Mouse (Mus musculus): ENCODE data around the gene Ptpn13. TPM values are rescaled to one million over a fixed set of nuclear protein-coding genes. Genes with fewer than 3 reads are reported as not detected.

The Ptpn13 gene
- polyA plus RNA-seq, 1 experiment from 2014 or later = 3.9 TPM

GRCm38 (mm10) chr5:103513162-103513561 is 88.2 kb downstream of the Ptpn13 start:
- no peaks in the 10 kb centered on the region; the same call in 1 of the 2 replicates for H3K9me3 ChIP-seq (replicated peaks; ENCODE audit: control insufficient read depth, low read length, poor library complexity, severe bottlenecking)
- no peak overlapping the region for H3K9ac ChIP-seq (ENCODE audit: low read depth, low read length)
- H3K4me2 ChIP-seq (ENCODE audit: low read length) = no peak overlapping the region
- H3K4me3 ChIP-seq (ENCODE audit: low read depth, low read length) = no peak overlapping the region
- H3K27me3 ChIP-seq (ENCODE audit: control insufficient read depth, insufficient read depth, low read depth, low read length) = no peaks in the 10 kb centered on the region
- no peaks in the 10 kb centered on the region for H3K36me3 ChIP-seq (ENCODE audit: control insufficient read depth, insufficient read depth, low read length)
- no peak overlapping the region for H3K27ac ChIP-seq (ENCODE audit: low read length)
- 74% methylated on average over 9 of the region's 9 CpGs for WGBS
- no peaks in the 10 kb centered on the region for H3K4me1 ChIP-seq (ENCODE audit: control insufficient read depth, insufficient read depth, low read length)
- no peak for ATAC-seq

DNA sequence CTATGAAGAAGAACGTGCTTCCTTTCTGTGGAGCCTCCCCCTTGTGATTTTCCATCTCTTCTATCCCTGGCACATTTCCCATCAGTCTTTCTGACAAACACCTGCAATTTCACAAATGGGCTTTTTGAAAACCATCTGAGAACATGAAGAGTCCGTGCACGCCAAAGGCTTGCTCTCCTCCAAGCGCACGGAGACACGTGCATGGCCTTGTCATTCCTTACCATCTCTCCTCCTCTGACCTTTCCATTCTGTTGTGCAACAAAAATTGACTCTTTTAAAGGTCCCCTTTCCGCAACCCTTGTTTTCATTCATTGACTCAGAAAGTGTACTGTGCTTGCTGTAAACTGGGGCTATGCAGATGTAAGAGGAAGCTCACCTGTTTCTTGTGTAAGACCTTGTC is 89.4 kb downstream of the Ptpn13 start:
- Histone ChIP-seq H3K4me3 (ENCODE audit: low read depth, low read length) (no peak overlapping the region), H3K9ac (ENCODE audit: low read depth, low read length) (no peak overlapping the region), H3K9me3 (replicated peaks; ENCODE audit: control insufficient read depth, low read length, poor library complexity, severe bottlenecking) (no peaks in the 10 kb centered on the region; the same call in 1 of the 2 replicates), H3K4me1 (ENCODE audit: control insufficient read depth, insufficient read depth, low read length) (no peaks in the 10 kb centered on the region), H3K27me3 (ENCODE audit: control insufficient read depth, insufficient read depth, low read depth, low read length) (no peaks in the 10 kb centered on the region), H3K4me2 (ENCODE audit: low read length) (no peak overlapping the region), H3K36me3 (ENCODE audit: control insufficient read depth, insufficient read depth, low read length) (no peaks in the 10 kb centered on the region), H3K27ac (ENCODE audit: low read length) (no peak overlapping the region)
- no peak for ATAC-seq
- 95% methylated on average over 7 of the region's 7 CpGs for WGBS

DNA sequence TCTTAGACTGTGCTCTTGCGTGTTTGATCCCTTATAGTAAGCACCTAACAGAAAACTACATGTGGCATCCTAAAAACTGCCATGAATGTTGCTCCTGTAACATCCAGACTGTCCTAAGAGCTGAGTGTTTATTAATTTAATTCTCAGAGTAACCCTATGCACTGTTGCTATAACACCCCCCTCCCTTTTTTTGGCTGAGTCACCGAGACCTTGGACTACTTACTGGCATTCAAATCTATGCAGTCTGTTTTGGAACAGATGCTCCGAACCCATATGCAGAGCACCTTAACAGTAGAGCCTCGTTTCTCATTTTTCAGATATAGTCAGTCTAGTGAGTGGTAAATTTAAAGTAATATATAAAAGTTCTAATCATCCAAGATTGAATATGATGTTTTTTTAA is 90.9 kb downstream of the Ptpn13 start:
- no peak overlapping the region for H3K27ac ChIP-seq (ENCODE audit: low read length)
- WGBS = 93% methylated on average over 4 of the region's 4 CpGs
- no peak overlapping the region for H3K4me3 ChIP-seq (ENCODE audit: low read depth, low read length)
- no peaks in the 10 kb centered on the region for H3K27me3 ChIP-seq (ENCODE audit: control insufficient read depth, insufficient read depth, low read depth, low read length)
- no peaks in the 10 kb centered on the region for H3K9me3 ChIP-seq (replicated peaks; ENCODE audit: control insufficient read depth, low read length, poor library complexity, severe bottlenecking)
- H3K4me1 ChIP-seq (ENCODE audit: control insufficient read depth, insufficient read depth, low read length) = no peaks in the 10 kb centered on the region
- no peaks in the 10 kb centered on the region for H3K36me3 ChIP-seq (ENCODE audit: control insufficient read depth, insufficient read depth, low read length)
- no peak overlapping the region for H3K9ac ChIP-seq (ENCODE audit: low read depth, low read length)
- no peak overlapping the region for H3K4me2 ChIP-seq (ENCODE audit: low read length)
- no peak for ATAC-seq

GRCm38 (mm10) chr5:103516555-103516954 is 91.6 kb downstream of the Ptpn13 start:
- Histone ChIP-seq H3K27me3 (ENCODE audit: control insufficient read depth, insufficient read depth, low read depth, low read length) (no peaks in the 10 kb centered on the region), H3K9ac (ENCODE audit: low read depth, low read length) (no peak overlapping the region), H3K4me3 (ENCODE audit: low read depth, low read length) (no peak overlapping the region), H3K4me2 (ENCODE audit: low read length) (no peak overlapping the region), H3K9me3 (replicated peaks; ENCODE audit: control insufficient read depth, low read length, poor library complexity, severe bottlenecking) (no peaks in the 10 kb centered on the region), H3K4me1 (ENCODE audit: control insufficient read depth, insufficient read depth, low read length) (no peaks in the 10 kb centered on the region), H3K27ac (ENCODE audit: low read length) (no peak overlapping the region), H3K36me3 (ENCODE audit: control insufficient read depth, insufficient read depth, low read length) (no peaks in the 10 kb centered on the region)
- ATAC-seq = no peak

DNA sequence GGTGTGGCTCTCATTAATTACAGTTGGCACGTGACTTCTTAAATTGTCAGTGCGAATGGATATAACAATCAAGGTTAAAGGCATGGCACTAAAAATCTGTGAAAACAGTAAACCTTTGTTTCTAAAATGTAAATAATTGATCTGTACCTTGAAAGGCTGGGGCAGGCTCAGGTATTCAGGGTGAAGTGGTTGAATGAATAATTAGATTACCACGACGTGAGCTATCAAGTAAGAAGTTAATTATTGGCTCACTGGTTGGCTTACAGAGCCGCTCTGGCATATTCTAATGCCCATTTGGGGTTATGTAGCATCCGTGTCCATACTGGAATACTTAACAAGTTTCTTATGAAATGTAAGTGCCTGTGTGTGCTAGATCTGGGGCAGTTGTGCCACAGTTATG is 92.6 kb downstream of the Ptpn13 start:
- H3K27me3 ChIP-seq (ENCODE audit: control insufficient read depth, insufficient read depth, low read depth, low read length) = no peaks in the 10 kb centered on the region
- ATAC-seq = no peak
- no peaks in the 10 kb centered on the region for H3K4me1 ChIP-seq (ENCODE audit: control insufficient read depth, insufficient read depth, low read length)
- no peak overlapping the region for H3K4me2 ChIP-seq (ENCODE audit: low read length)
- no peaks in the 10 kb centered on the region for H3K36me3 ChIP-seq (ENCODE audit: control insufficient read depth, insufficient read depth, low read length)
- no peaks in the 10 kb centered on the region for H3K9me3 ChIP-seq (replicated peaks; ENCODE audit: control insufficient read depth, low read length, poor library complexity, severe bottlenecking)
- H3K4me3 ChIP-seq (ENCODE audit: low read depth, low read length) = no peak overlapping the region
- WGBS = 87% methylated on average over 6 of the region's 6 CpGs
- H3K27ac ChIP-seq (ENCODE audit: low read length) = no peak overlapping the region
- H3K9ac ChIP-seq (ENCODE audit: low read depth, low read length) = no peak overlapping the region

- Histone ChIP-seq H3K36me3 (ENCODE audit: control insufficient read depth, insufficient read depth, low read length) (no peaks in the 10 kb centered on the region), H3K4me2 (ENCODE audit: low read length) (no peak overlapping the region), H3K27me3 (ENCODE audit: control insufficient read depth, insufficient read depth, low read depth, low read length) (no peaks in the 10 kb centered on the region), H3K4me1 (ENCODE audit: control insufficient read depth, insufficient read depth, low read length) (no peaks in the 10 kb centered on the region), H3K27ac (ENCODE audit: low read length) (no peak overlapping the region), H3K4me3 (ENCODE audit: low read depth, low read length) (no peak overlapping the region), H3K9me3 (replicated peaks; ENCODE audit: control insufficient read depth, low read length, poor library complexity, severe bottlenecking) (no peaks in the 10 kb centered on the region), H3K9ac (ENCODE audit: low read depth, low read length) (no peak overlapping the region)
- no peak for ATAC-seq
- 86% methylated on average over 14 of the region's 14 CpGs for WGBS
Measured at GRCm38 (mm10) chr5:103518797-103519468, 93.9 kb downstream of the Ptpn13 start.

DNA sequence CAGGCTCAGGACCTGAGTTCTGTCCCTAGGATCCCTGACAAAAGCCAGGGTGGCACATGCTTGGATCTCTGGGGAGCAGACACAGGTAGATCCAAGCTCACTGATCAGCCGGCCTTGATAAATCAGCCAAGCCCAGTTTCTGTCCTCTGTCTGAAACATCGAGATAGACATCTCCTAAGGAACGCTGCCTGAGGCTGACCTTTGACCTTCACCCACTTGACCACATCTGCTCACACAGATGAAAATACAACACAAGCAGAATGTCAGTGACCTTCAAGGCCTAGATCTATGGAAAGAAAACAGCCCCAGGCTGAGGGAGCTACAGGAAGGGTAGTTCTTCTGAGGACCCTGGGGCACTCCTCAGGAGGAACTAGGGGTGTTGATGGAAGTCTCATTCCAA is 97.4 kb downstream of the Ptpn13 start:
- no peak overlapping the region for H3K4me3 ChIP-seq (ENCODE audit: low read depth, low read length)
- H3K4me2 ChIP-seq (ENCODE audit: low read length) = no peak overlapping the region
- no peaks in the 10 kb centered on the region for H3K4me1 ChIP-seq (ENCODE audit: control insufficient read depth, insufficient read depth, low read length)
- no peak for ATAC-seq
- H3K36me3 ChIP-seq (ENCODE audit: control insufficient read depth, insufficient read depth, low read length) = no peaks in the 10 kb centered on the region
- no peak overlapping the region for H3K27ac ChIP-seq (ENCODE audit: low read length)
- H3K9me3 ChIP-seq (replicated peaks; ENCODE audit: control insufficient read depth, low read length, poor library complexity, severe bottlenecking) = no peaks in the 10 kb centered on the region
- 63% methylated on average over 3 of the region's 3 CpGs for WGBS
- H3K27me3 ChIP-seq (ENCODE audit: control insufficient read depth, insufficient read depth, low read depth, low read length) = no peaks in the 10 kb centered on the region
- H3K9ac ChIP-seq (ENCODE audit: low read depth, low read length) = no peak overlapping the region

DNA sequence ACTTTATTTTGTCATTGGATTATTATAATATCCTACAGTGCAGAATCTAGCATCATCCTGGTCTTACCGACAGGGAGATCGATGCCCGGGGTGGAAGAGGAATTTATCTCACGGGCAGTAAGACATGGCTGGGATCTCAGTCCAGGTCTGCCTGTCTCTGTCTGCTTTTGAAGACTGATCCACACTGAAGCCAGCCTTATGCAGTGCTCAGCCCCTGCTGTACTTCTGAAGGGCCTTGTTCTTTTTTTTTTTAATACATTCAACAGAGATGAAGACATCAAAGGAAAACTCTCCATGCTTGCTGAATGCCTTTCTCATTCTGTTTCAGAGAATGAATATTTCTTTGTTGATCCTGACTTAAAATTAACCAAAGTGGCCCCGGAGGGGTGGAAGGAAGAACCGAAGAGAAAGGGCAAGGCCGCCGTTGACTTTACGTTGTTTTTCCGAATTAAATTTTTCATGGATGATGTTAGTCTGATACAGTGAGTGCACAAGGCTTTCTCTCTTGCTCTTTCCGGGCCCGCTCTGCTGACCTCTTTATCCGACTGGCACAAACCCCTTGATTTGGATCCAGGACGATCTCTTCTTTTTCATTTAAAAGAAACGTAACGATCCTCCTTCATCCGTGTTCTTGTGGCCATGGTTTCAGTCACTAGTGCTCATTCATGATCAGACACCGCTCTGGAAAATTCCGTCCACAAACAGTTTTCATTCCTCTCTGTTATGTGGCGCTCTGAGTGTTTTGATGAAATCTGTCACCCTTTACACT is 101.9 kb downstream of the Ptpn13 start:
- Histone ChIP-seq H3K4me3 (ENCODE audit: low read depth, low read length) (no peak overlapping the region), H3K9me3 (replicated peaks; ENCODE audit: control insufficient read depth, low read length, poor library complexity, severe bottlenecking) (no peaks in the 10 kb centered on the region), H3K27ac (ENCODE audit: low read length) (peak overlapping the region; percentile 4; the same call in 1 of the 2 replicates), H3K9ac (ENCODE audit: low read depth, low read length) (no peak overlapping the region), H3K4me2 (ENCODE audit: low read length) (no peak overlapping the region), H3K27me3 (ENCODE audit: control insufficient read depth, insufficient read depth, low read depth, low read length) (no peaks in the 10 kb centered on the region), H3K36me3 (ENCODE audit: control insufficient read depth, insufficient read depth, low read length) (no peaks in the 10 kb centered on the region), H3K4me1 (ENCODE audit: control insufficient read depth, insufficient read depth, low read length) (no peaks in the 10 kb centered on the region)
- WGBS = 62% methylated on average over 20 of the region's 20 CpGs
- no peak; the same call in 1 of the 2 replicates for ATAC-seq

DNA sequence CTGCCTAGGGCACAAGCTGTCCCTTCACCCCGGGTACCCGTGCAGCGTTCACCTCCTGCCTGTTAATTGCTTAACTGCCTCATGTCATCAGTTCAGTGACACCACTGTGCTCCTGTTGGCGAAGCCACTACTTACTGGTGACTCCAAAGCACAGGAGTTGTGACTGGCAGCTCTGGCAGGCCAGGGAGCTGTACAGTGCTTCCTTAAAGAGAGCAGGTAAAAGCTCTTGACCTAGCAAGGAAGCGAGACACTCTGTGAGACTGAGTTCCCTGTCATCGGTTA is 102.4 kb downstream of the Ptpn13 start:
- WGBS = 70% methylated on average over 6 of the region's 6 CpGs
- H3K4me2 ChIP-seq (ENCODE audit: low read length) = no peak overlapping the region
- H3K27ac ChIP-seq (ENCODE audit: low read length) = no peak overlapping the region; the same call in 1 of the 2 replicates
- H3K9ac ChIP-seq (ENCODE audit: low read depth, low read length) = no peak overlapping the region
- H3K36me3 ChIP-seq (ENCODE audit: control insufficient read depth, insufficient read depth, low read length) = no peaks in the 10 kb centered on the region
- no peaks in the 10 kb centered on the region for H3K4me1 ChIP-seq (ENCODE audit: control insufficient read depth, insufficient read depth, low read length)
- no peak overlapping the region for H3K4me3 ChIP-seq (ENCODE audit: low read depth, low read length)
- no peaks in the 10 kb centered on the region for H3K27me3 ChIP-seq (ENCODE audit: control insufficient read depth, insufficient read depth, low read depth, low read length)
- no peaks in the 10 kb centered on the region for H3K9me3 ChIP-seq (replicated peaks; ENCODE audit: control insufficient read depth, low read length, poor library complexity, severe bottlenecking)
- ATAC-seq = no peak

Measured in midbrain, embryonic 16.5 days (tissue).